ENCODE assay signal across 18 mouse cellular contexts in genomic region chr8:104201622-104202021, GRCm38 (mm10). TPM values are rescaled to one million over a fixed set of nuclear protein-coding genes. Genes with fewer than 3 reads are reported as not detected.
"Had no signal": no experiment of that assay in that cellular context is flagged by ENCODE, and none has a peak within 500 bp of the region (broad histone marks: within the 10 kb centered on the region; RNA-seq: fewer than 3 reads in every experiment).

No protein-coding gene starts in this region.

- H3K4me2 ChIP-seq: lung, embryonic 15.5 days; midbrain, embryonic 11.5 days; midbrain, embryonic 13.5 days; midbrain, embryonic 15.5 days; neural tube, embryonic 12.5 days; stomach, embryonic 15.5 days had no signal

- ATAC-seq: lung, postnatal 0 days; midbrain, embryonic 13.5 days; midbrain, embryonic 15.5 days had no signal

- H3K9ac ChIP-seq: lung, embryonic 15.5 days; midbrain, embryonic 13.5 days; midbrain, embryonic 15.5 days; neural tube, embryonic 12.5 days; stomach, embryonic 15.5 days had no signal

- H3K9me3 ChIP-seq: lung, embryonic 15.5 days; midbrain, embryonic 13.5 days; midbrain, embryonic 15.5 days; neural tube, embryonic 12.5 days; stomach, embryonic 15.5 days had no signal

- DNase-seq: lung, adult 2 months; lung, postnatal 14 days; lung, postnatal 36 days; right cerebral cortex, postnatal 14 days; thymus, adult 2 months; thymus, postnatal 14 days; thymus, postnatal 36 days had no signal

- H3K27ac ChIP-seq: lung, embryonic 15.5 days; macrophage; midbrain, embryonic 13.5 days; midbrain, embryonic 15.5 days; neural tube, embryonic 12.5 days; stomach, embryonic 15.5 days; stomach, postnatal 0 days had no signal

- H3K27me3 ChIP-seq: lung, embryonic 15.5 days; midbrain, embryonic 13.5 days; midbrain, embryonic 15.5 days; neural tube, embryonic 12.5 days; stomach, embryonic 15.5 days had no signal

- H3K4me1 ChIP-seq: lung, embryonic 15.5 days; midbrain, embryonic 13.5 days; midbrain, embryonic 15.5 days; neural tube, embryonic 12.5 days; stomach, embryonic 15.5 days had no signal

- H3K4me3 ChIP-seq: lung, embryonic 15.5 days; midbrain, embryonic 13.5 days; midbrain, embryonic 15.5 days; neural tube, embryonic 12.5 days; stomach, embryonic 15.5 days had no signal

- H3K36me3 ChIP-seq: lung, embryonic 15.5 days; midbrain, embryonic 13.5 days; midbrain, embryonic 15.5 days; neural tube, embryonic 12.5 days; stomach, embryonic 15.5 days had no signal

RNA-seq across cellular contexts. Expression of gene Bean1, which starts 31.4 kb away (rescaled TPM):
- total RNA-seq: megakaryocyte progenitor cell, adult 5-6 weeks; monocyte, adult 5-6 weeks had no signal
- polyA plus RNA-seq: macrophage had no signal
